Mouse (Mus musculus) C2C12 (cell line): ENCODE measurements around the gene Cpm.

Experiments
- CEBPB ChIP-seq: IDR thresholded peaks from one replicate; pipeline ENCODE4 v1.6.1; 2011; ENCODE audit warnings: low read depth, mild to moderate bottlenecking, control low read depth, moderate library complexity
- CTCF ChIP-seq: IDR thresholded peaks from one replicate; pipeline ENCODE4 v1.5.1; 2011; ENCODE audit not compliant: control insufficient read depth, insufficient read depth, insufficient read length
- MAX ChIP-seq: IDR thresholded peaks from one replicate; pipeline ENCODE4 v1.6.1; 2011; ENCODE audit warnings: mild to moderate bottlenecking, control low read depth
- MYOD1 ChIP-seq: IDR thresholded peaks from one replicate; pipeline ENCODE4 v1.6.1; 2011; ENCODE audit warnings: low read depth; ENCODE audit not compliant: control insufficient read depth, insufficient read length
- USF1 ChIP-seq: IDR thresholded peaks from one replicate; pipeline ENCODE4 v1.6.1; 2011; ENCODE audit warnings: low read depth, mild to moderate bottlenecking, control low read depth, moderate library complexity

DNA sequence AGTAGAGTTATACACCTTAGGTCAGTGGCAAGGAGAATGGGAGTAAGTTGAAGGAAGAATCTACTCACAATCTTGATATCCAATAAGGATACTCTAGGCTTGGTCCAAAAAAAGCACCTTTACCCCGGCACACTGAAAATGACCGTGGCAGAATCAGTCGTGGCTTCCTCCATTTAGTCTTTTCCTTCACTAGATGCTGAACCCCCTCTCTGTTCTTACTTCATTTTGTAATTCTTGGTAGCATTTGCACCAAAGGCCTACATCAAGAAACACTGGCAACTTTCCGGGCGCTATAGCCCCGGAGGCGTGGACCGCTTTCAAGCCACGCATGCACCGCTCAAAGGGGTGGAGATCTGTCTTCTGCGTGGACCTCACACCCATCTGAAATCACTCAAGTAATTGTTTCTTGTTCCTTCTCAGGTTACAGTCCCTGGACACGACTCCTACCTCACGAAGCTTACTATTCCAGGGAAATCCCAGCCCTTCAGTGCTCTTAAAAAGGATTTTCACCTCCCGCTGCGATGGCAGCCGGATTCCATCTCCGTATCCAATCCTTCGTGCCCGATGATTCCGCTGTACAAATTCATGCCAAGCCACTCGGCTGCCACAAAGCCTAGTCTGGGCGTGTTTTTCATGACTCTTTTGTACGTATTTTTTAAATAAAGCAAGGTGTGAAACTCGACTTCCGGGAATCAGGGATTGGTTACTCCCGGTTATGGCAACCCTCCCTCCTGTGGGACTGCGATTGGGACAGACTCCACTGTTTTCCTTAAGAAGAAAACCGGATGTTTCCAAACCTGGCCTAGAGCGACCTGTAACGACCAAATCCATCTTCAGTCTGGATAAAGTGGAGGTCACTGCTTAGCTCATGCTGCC, 53.8 kb downstream of the Cpm start:
- TF ChIP-seq USF1 (no peak), CTCF (no peak), CEBPB (no peak), MYOD1 (no peak), MAX (no peak)
